Mouse (Mus musculus): ENCODE results near the gene Stxbp2. TPM values are rescaled to one million over a fixed set of nuclear protein-coding genes. Genes with fewer than 3 reads are reported as not detected.

Stxbp2 gene
- polyA plus RNA-seq, 1 experiment from 2014 or later, result 79.1 TPM

DNA sequence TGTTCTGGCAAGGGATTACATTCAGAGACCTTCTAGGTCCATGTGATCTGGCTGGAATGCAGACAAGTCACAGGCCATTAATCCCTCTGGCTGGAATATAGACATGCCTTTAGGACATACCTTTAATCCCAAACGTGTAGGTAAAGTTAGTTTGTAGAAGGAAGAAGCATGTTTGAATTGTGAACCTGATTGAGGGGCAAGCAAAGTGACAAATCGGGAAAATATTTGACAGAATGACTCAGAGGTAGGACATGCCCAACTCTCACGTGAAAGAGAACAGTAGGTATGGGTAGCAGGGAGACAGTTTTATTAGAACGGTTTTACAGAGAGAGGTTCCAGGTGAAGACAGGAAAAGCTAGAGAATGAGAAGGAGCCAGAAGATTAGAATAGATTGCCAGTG, 16.8 kb downstream of the Stxbp2 start:
- no peak for DNase-seq (ENCODE audit: low spot score)
- WGBS, result 69% methylated on average over 4 of the region's 4 CpGs

GRCm38 (mm10) chr8:3648268-3648667, 17.5 kb downstream of the Stxbp2 start:
- Histone ChIP-seq H3K4me3 (no peak overlapping the region), H3K27ac (no peak overlapping the region), H3K36me3 (no peaks in the 10 kb centered on the region), H3K9me3 (no peaks in the 10 kb centered on the region), H3K27me3 (ENCODE audit: insufficient read depth, poor library complexity, severe bottlenecking) (no peaks in the 10 kb centered on the region), H3K4me1 (no peaks in the 10 kb centered on the region)
- WGBS, result 61% methylated on average over 2 of the region's 2 CpGs
- no peak for DNase-seq (ENCODE audit: low spot score)

More for the DNA sequence above, 16.8 kb downstream of the Stxbp2 start:
- H3K4me1 ChIP-seq, result no peaks in the 10 kb centered on the region
- H3K27me3 ChIP-seq (ENCODE audit: insufficient read depth, poor library complexity, severe bottlenecking), result no peaks in the 10 kb centered on the region
- no peaks in the 10 kb centered on the region for H3K9me3 ChIP-seq
- no peak overlapping the region for H3K27ac ChIP-seq
- H3K4me3 ChIP-seq, result no peak overlapping the region
- peaks cover 3% of the 10 kb centered on the region; the same call in 1 of the 2 replicates for H3K36me3 ChIP-seq

- DNase-seq (ENCODE audit: low spot score), result no peak
- no peak overlapping the region for H3K27ac ChIP-seq
- H3K9me3 ChIP-seq, result no peaks in the 10 kb centered on the region
- no peaks in the 10 kb centered on the region for H3K36me3 ChIP-seq
- no peaks in the 10 kb centered on the region for H3K27me3 ChIP-seq (ENCODE audit: insufficient read depth, poor library complexity, severe bottlenecking)
- H3K4me3 ChIP-seq, result 0 out of 2 replicates have a peak overlapping the region, but pooled peaks have one; percentile 15
- H3K4me1 ChIP-seq, result no peaks in the 10 kb centered on the region
- 43% methylated on average over 1 of the region's 1 CpGs for WGBS
Observed at GRCm38 (mm10) chr8:3648990-3649389, 18.2 kb downstream of the Stxbp2 start.

GRCm38 (mm10) chr8:3652845-3653244, 22.1 kb downstream of the Stxbp2 start:
- H3K4me3 ChIP-seq, result no peak overlapping the region
- no peak for DNase-seq (ENCODE audit: low spot score)
- H3K27me3 ChIP-seq (ENCODE audit: insufficient read depth, poor library complexity, severe bottlenecking), result no peaks in the 10 kb centered on the region; the same call in 1 of the 2 replicates
- H3K9me3 ChIP-seq, result no peaks in the 10 kb centered on the region
- H3K4me1 ChIP-seq, result no peaks in the 10 kb centered on the region; the same call in 1 of the 2 replicates
- 71% methylated on average over 3 of the region's 3 CpGs for WGBS
- no peaks in the 10 kb centered on the region for H3K36me3 ChIP-seq
- no peak overlapping the region for H3K27ac ChIP-seq

DNA sequence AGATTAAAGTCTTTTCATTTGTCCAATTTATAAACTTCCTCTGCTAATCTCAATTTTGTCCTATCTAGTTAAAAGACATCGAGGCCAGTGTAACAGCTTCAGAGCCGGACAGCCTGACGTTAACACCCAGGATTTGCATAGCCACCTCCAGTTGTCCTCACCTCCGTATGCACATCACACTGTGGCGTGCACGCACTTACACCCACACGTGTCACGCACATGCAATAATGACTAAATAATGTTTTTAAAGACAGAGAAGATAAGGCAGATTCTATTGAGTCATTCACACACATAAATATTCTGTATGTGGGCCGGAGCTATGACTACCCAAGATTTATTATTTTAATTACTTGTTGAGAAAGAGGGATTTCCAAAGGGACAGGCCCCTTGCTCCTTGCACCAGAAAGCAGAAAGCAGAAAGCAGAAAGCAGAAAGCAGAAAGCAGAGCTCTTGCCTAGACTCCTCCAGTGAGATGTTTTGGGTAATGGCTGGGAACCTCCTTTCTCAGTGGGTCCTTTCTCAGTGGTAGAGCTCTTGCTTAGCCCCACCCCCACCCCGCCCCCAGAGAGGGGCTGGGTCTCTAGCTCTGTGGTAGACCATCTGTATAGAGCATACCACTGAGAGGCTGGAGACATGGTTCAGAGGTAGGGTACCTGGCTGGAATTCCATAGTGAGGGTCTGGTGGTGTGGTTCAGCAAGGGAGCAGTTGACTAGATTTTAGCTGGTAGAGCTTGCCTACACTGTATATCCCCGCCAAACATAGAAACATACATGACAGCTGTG, 24.2 kb downstream of the Stxbp2 start:
- Histone ChIP-seq H3K27me3 (ENCODE audit: insufficient read depth, poor library complexity, severe bottlenecking) (no peaks in the 10 kb centered on the region; the same call in 1 of the 2 replicates), H3K4me3 (no peak overlapping the region), H3K36me3 (no peaks in the 10 kb centered on the region), H3K4me1 (no peaks in the 10 kb centered on the region; the same call in 1 of the 2 replicates), H3K9me3 (no peaks in the 10 kb centered on the region), H3K27ac (no peak overlapping the region)
- WGBS, result 65% methylated on average over 11 of the region's 11 CpGs
- DNase-seq (ENCODE audit: low spot score), result no peak

DNA sequence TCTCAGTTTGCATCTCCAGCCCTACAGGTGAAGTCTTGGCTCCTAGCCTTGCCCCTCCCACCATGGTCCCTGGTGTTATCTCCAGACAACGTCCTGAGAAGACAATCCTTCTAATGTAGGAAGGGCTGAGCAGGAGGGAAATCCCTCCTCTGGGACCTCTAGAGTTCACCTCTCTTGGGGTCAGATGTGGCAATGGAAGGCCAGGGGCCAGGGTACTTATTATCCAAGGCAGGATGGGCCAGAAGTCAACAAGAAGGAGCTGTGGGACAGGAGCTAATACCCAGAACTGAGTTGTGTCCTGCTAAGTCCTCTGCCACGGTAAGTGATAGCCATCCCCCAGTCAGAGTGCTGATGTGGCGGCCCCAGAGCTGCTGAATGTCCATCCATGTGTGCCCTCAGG, 24.8 kb downstream of the Stxbp2 start, which contains the start of gene Retn:
Gene Retn, plus strand, starts transcription at position 245 of the 400 bp plus-strand sequence.
- H3K9me3 ChIP-seq, result no peaks in the 10 kb centered on the region
- no peaks in the 10 kb centered on the region for H3K36me3 ChIP-seq
- WGBS, result 55% methylated on average over 3 of the region's 3 CpGs
- DNase-seq (ENCODE audit: low spot score), result no peak
- H3K4me3 ChIP-seq, result no peak within 1 kb of the TSS
- H3K4me1 ChIP-seq, result no peaks in the 10 kb centered on the region; the same call in 1 of the 2 replicates
- H3K27ac ChIP-seq, result no peak within 1 kb of the TSS
- H3K27me3 ChIP-seq (ENCODE audit: insufficient read depth, poor library complexity, severe bottlenecking), result no peaks in the 10 kb centered on the region; the same call in 1 of the 2 replicates

GRCm38 (mm10) chr8:3656725-3657381, 26.1 kb downstream of the Stxbp2 start:
- no peaks in the 10 kb centered on the region; the same call in 1 of the 2 replicates for H3K4me1 ChIP-seq
- H3K27me3 ChIP-seq (ENCODE audit: insufficient read depth, poor library complexity, severe bottlenecking), result no peaks in the 10 kb centered on the region; the same call in 1 of the 2 replicates
- no peak for DNase-seq (ENCODE audit: low spot score)
- H3K9me3 ChIP-seq, result no peaks in the 10 kb centered on the region
- WGBS, result 26% methylated on average over 7 of the region's 7 CpGs
- H3K4me3 ChIP-seq, result no peak overlapping the region
- no peaks in the 10 kb centered on the region for H3K36me3 ChIP-seq
- no peak overlapping the region for H3K27ac ChIP-seq

DNA sequence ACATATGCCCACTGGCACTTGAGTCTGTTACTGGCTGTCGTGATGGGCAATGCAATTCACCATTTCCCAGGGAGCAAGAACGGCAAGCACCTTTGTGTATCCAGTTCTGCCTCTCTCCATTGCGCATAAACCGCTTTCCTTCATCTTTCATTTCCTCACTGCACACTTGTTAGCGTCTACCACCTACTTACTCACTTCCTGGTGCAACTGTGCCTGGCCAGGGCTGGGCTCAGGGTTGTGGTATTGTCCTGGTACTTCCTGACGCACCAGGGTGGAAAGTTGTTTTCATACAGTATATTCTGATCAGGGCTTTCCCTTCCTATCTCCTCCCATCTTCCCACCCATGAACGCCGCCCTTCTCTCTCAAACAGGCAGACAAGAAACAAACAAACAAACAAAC, 30.1 kb downstream of the Stxbp2 start:
- H3K4me3 ChIP-seq, result no peak overlapping the region
- no peaks in the 10 kb centered on the region; the same call in 1 of the 2 replicates for H3K27me3 ChIP-seq (ENCODE audit: insufficient read depth, poor library complexity, severe bottlenecking)
- no peaks in the 10 kb centered on the region for H3K36me3 ChIP-seq
- H3K4me1 ChIP-seq, result no peaks in the 10 kb centered on the region; the same call in 1 of the 2 replicates
- H3K27ac ChIP-seq, result no peak overlapping the region
- WGBS, result 75% methylated on average over 8 of the region's 8 CpGs
- no peak for DNase-seq (ENCODE audit: low spot score)
- H3K9me3 ChIP-seq, result no peaks in the 10 kb centered on the region

- no peaks in the 10 kb centered on the region for H3K9me3 ChIP-seq
- H3K36me3 ChIP-seq, result no peaks in the 10 kb centered on the region
- H3K4me3 ChIP-seq, result no peak overlapping the region
- WGBS, result 61% methylated on average over 5 of the region's 5 CpGs
- no peaks in the 10 kb centered on the region for H3K27me3 ChIP-seq (ENCODE audit: insufficient read depth, poor library complexity, severe bottlenecking)
- no peak overlapping the region for H3K27ac ChIP-seq
- no peak for DNase-seq (ENCODE audit: low spot score)
- no peaks in the 10 kb centered on the region for H3K4me1 ChIP-seq
Observed at GRCm38 (mm10) chr8:3664405-3664804, 33.6 kb downstream of the Stxbp2 start.

- H3K4me1 ChIP-seq, result no peaks in the 10 kb centered on the region
- no peak for DNase-seq (ENCODE audit: low spot score)
- WGBS, result 63% methylated on average over 6 of the region's 6 CpGs
- H3K4me3 ChIP-seq, result no peak within 1 kb of the TSS
- H3K27me3 ChIP-seq (ENCODE audit: insufficient read depth, poor library complexity, severe bottlenecking), result no peaks in the 10 kb centered on the region
- no peak within 1 kb of the TSS for H3K27ac ChIP-seq
- H3K9me3 ChIP-seq, result no peaks in the 10 kb centered on the region
- H3K36me3 ChIP-seq, result no peaks in the 10 kb centered on the region
Observed at GRCm38 (mm10) chr8:3665507-3665906, 34.8 kb downstream of the Stxbp2 start, which contains the start of gene Mcemp1. TSS of gene Mcemp1 (plus strand) at chr8:3665754.

GRCm38 (mm10) chr8:3670388-3670787, 39.6 kb downstream of the Stxbp2 start:
- DNase-seq (ENCODE audit: low spot score), result no peak
- H3K4me3 ChIP-seq, result no peak overlapping the region
- no peaks in the 10 kb centered on the region for H3K27me3 ChIP-seq (ENCODE audit: insufficient read depth, poor library complexity, severe bottlenecking)
- no peaks in the 10 kb centered on the region for H3K36me3 ChIP-seq
- no peak overlapping the region for H3K27ac ChIP-seq
- no peaks in the 10 kb centered on the region for H3K4me1 ChIP-seq
- WGBS, result 85% methylated on average over 2 of the region's 2 CpGs
- no peaks in the 10 kb centered on the region for H3K9me3 ChIP-seq

DNA sequence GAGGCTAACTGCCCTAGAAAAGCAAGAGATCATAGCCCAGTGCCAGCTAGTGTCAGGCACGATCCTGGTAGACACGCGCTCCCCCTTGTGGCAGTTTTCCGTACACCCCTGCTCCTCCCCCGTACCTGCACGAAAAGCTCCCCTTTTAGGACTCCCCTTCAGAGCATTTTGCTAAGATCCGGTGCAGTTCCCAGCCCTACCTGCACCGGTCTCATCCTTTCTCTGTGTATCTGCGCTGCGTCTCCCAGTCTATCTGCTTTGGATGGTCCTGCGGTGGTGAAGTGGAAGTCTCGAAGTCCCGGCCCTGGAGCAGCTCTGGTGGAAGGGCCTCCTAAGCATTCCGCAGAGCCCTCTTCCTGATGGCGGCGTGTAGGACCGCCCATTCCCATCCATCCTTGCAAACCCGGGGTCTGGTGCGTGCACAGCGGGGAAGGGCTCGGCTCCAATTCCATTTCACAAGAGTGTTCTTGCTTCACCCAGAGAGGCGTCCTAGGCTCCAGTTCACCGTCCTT, 41.3 kb downstream of the Stxbp2 start, which contains the start of gene Fcor:
Gene Fcor, minus strand, starts transcription at position 383 of the 512 bp plus-strand sequence.
- Histone ChIP-seq H3K9me3 (no peaks in the 10 kb centered on the region), H3K27me3 (ENCODE audit: insufficient read depth, poor library complexity, severe bottlenecking) (no peaks in the 10 kb centered on the region), H3K36me3 (no peaks in the 10 kb centered on the region), H3K27ac (peak within 1 kb of the TSS; percentile 88), H3K4me3 (peak within 1 kb of the TSS; percentile 69), H3K4me1 (0 out of 2 replicates have a peak, but pooled peaks cover 4% of the 10 kb centered on the region)
- under 1% methylated on average over 23 of the region's 23 CpGs for WGBS
- peak; percentile 91 for DNase-seq (ENCODE audit: low spot score)

DNA sequence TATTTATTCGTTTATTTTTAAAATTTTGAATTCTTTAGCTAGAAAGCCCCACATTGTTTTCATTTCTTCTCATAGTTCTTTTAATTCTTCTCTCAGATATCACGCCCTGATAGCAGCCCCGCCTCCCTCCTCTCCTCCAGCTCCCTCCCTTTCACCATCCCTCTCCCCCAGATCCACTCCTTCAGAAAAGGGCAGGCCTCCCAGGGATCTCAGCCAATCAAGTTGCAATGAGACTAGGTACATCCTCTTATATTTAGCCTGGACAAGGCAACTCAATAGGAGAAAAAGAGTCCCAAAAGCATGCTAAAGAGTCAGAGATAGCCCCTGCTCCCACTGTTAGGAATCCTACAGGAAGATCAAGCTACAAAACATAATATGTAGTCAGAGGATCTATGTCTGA, 43.9 kb downstream of the Stxbp2 start:
- H3K9me3 ChIP-seq, result no peaks in the 10 kb centered on the region
- no peak for DNase-seq (ENCODE audit: low spot score)
- no peaks in the 10 kb centered on the region for H3K27me3 ChIP-seq (ENCODE audit: insufficient read depth, poor library complexity, severe bottlenecking)
- H3K27ac ChIP-seq, result no peak overlapping the region
- no peak overlapping the region for H3K4me3 ChIP-seq
- H3K36me3 ChIP-seq, result peaks cover 12% of the 10 kb centered on the region
- H3K4me1 ChIP-seq, result 0 out of 2 replicates have a peak, but pooled peaks cover 13% of the 10 kb centered on the region
- WGBS, result 44% methylated on average over 3 of the region's 3 CpGs

Data from heart, embryonic 10.5 days (tissue).